Mouse (Mus musculus): Measurements from ENCODE around the gene 1520401A03Rik.

DNA sequence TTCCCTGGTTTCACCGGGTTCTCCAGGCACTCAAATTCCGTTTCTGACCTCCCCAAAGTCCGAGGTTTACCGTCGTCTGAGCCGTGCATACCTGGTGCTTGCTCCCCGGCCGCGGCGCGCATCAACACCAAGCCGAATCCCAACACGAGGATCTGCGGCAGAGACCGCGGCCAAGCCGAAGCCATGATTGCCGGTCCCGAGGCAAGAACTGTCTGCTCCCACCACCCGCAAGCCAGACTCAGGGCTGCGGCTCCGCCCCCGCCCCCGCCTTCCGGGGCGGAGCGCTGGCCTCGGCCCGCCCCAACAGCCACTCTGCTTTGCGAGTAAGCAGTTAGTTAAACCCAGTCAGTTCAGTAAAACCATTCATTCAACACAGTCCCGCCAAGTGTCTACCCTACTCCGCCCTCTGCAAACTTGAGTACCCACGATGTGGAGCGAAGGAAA lies 45.3 kb downstream of the 1520401A03Rik start, which contains the start of gene Tnfrsf12a:
- TF ChIP-seq CTCF (IDR thresholded peaks at IDR 0.05; ENCODE audit: low read depth) (no peak), EP300 (optimal IDR thresholded peaks at IDR 0.05) (no peak)
